Mouse (Mus musculus): ENCODE results near the gene Mgat4a.

Gene Mgat4a

GRCm38 (mm10) chr1:37495104-37495503 is 45.7 kb downstream of the Mgat4a start:
- DNase-seq (ENCODE audit: low read depth), result no peak

GRCm38 (mm10) chr1:37491672-37492071 is 49.1 kb downstream of the Mgat4a start:
- no peak for DNase-seq (ENCODE audit: low read depth)

GRCm38 (mm10) chr1:37490691-37491212 is 50.1 kb downstream of the Mgat4a start:
- DNase-seq (ENCODE audit: low read depth), result no peak

GRCm38 (mm10) chr1:37488531-37488930 is 52.3 kb downstream of the Mgat4a start:
- DNase-seq (ENCODE audit: low read depth), result no peak

GRCm38 (mm10) chr1:37486994-37487393 is 53.8 kb downstream of the Mgat4a start:
- DNase-seq (ENCODE audit: low read depth), result no peak

GRCm38 (mm10) chr1:37486439-37486838 is 54.4 kb downstream of the Mgat4a start:
- DNase-seq (ENCODE audit: low read depth), result no peak

- no peak for DNase-seq (ENCODE audit: low read depth)
Measured at GRCm38 (mm10) chr1:37484612-37485011, 56.2 kb downstream of the Mgat4a start.

GRCm38 (mm10) chr1:37481331-37481730 is 59.5 kb downstream of the Mgat4a start:
- no peak for DNase-seq (ENCODE audit: low read depth)

- no peak for DNase-seq (ENCODE audit: low read depth)
Measured at GRCm38 (mm10) chr1:37480731-37481130, 60.1 kb downstream of the Mgat4a start.

- no peak for DNase-seq (ENCODE audit: low read depth)
Measured at GRCm38 (mm10) chr1:37479759-37480158, 61.1 kb downstream of the Mgat4a start.

- no peak for DNase-seq (ENCODE audit: low read depth)
Measured at GRCm38 (mm10) chr1:37479074-37479473, 61.7 kb downstream of the Mgat4a start.

- DNase-seq (ENCODE audit: low read depth), result no peak
Measured at GRCm38 (mm10) chr1:37478416-37478815, 62.4 kb downstream of the Mgat4a start.

- DNase-seq (ENCODE audit: low read depth), result no peak
Measured at GRCm38 (mm10) chr1:37477928-37478327, 62.9 kb downstream of the Mgat4a start.

GRCm38 (mm10) chr1:37477250-37477649 is 63.6 kb downstream of the Mgat4a start:
- DNase-seq (ENCODE audit: low read depth), result no peak

- no peak for DNase-seq (ENCODE audit: low read depth)
Measured at GRCm38 (mm10) chr1:37475312-37475711, 65.5 kb downstream of the Mgat4a start.

GRCm38 (mm10) chr1:37474634-37475190 is 66.1 kb downstream of the Mgat4a start:
- no peak for DNase-seq (ENCODE audit: low read depth)

GRCm38 (mm10) chr1:37474046-37474445 is 66.8 kb downstream of the Mgat4a start:
- no peak for DNase-seq (ENCODE audit: low read depth)

- no peak for DNase-seq (ENCODE audit: low read depth)
Measured at GRCm38 (mm10) chr1:37473251-37473650, 67.6 kb downstream of the Mgat4a start.

GRCm38 (mm10) chr1:37471179-37472148 is 69.4 kb downstream of the Mgat4a start:
- DNase-seq (ENCODE audit: low read depth), result no peak

- no peak for DNase-seq (ENCODE audit: low read depth)
Measured at GRCm38 (mm10) chr1:37469007-37469406, 71.8 kb downstream of the Mgat4a start.

GRCm38 (mm10) chr1:37467806-37468205 is 73.0 kb downstream of the Mgat4a start:
- DNase-seq (ENCODE audit: low read depth), result no peak

GRCm38 (mm10) chr1:37466322-37466995 is 74.4 kb downstream of the Mgat4a start:
- DNase-seq (ENCODE audit: low read depth), result peak; percentile 11

All from NIH3T3 (cell line).